Mouse (Mus musculus) cerebellum, adult 2 months (tissue): ENCODE measurements at regions not wholly inside any gene's neighbourhood (a gene's known extent, or its start where the extent isn't known, plus 50 kb on each side); places are given as distances from the start of the nearest gene placed in this dataset.

ENCODE experiments used
- DNase-seq, 2 experiments: peaks; one replicate each; pipeline ENCODE4 v3.0.0; 2021
- H3K27ac ChIP-seq: fragments of 200-500 bp; 2 replicates; pipeline ENCODE4 v1.5.1; 2012; ENCODE audit warnings: low read length, control low read depth, inconsistent platforms; ENCODE audit not compliant: insufficient read depth
- H3K27me3 ChIP-seq: fragments of 200-500 bp; 2 replicates; pipeline ENCODE4 v1.6.1; 2012; ENCODE audit warnings: inconsistent platforms, mild to moderate bottlenecking, low read length, moderate library complexity; ENCODE audit not compliant: control insufficient read depth, insufficient read depth
- H3K4me1 ChIP-seq: fragments of 200-500 bp; 2 replicates; pipeline ENCODE4 v1.6.1; 2011; ENCODE audit warnings: low read length; ENCODE audit not compliant: control insufficient read depth, insufficient read depth
- H3K4me3 ChIP-seq: fragments of 200-500 bp; replicated peaks from 2 replicates; pipeline ENCODE3; 2011; ENCODE audit warnings: mild to moderate bottlenecking, low read depth, low read length, control low read depth; ENCODE audit not compliant: insufficient read depth
- CTCF ChIP-seq: fragments of 200-500 bp; IDR thresholded peaks from 2 replicates; pipeline ENCODE4 v1.5.1; 2011; ENCODE audit warnings: low read depth, mild to moderate bottlenecking, control low read depth, low read length, moderate library complexity, borderline replicate concordance; ENCODE audit not compliant: insufficient read depth
- POLR2A ChIP-seq: fragments of 200-500 bp; IDR thresholded peaks from 2 replicates; pipeline ENCODE4 v1.6.1; 2011; ENCODE audit warnings: low read length, control low read depth, borderline replicate concordance; ENCODE audit not compliant: insufficient read depth
- WGBS: fragments of 180-500 bp; shearing (Covaris S2); methylation state at CpG from one replicate; pipeline ENCODE4 v1.1.7; 2018; 5-methylcytosine and 5-hydroxymethylcytosine counted together

GRCm38 (mm10) chr16:5829071-5829470 lies 56.1 kb upstream of the Rbfox1 start:
- H3K27me3 ChIP-seq = no peaks in the 10 kb centered on the region; the same call in 1 of the 2 replicates
- no peak for TF ChIP-seq POLR2A
- no peak for TF ChIP-seq CTCF
- peak in 1 of 2 experiments; percentile 6 for DNase-seq
- no peak overlapping the region for H3K4me3 ChIP-seq
- WGBS = 19% methylated on average over 9 of the region's 9 CpGs
- H3K4me1 ChIP-seq = no peaks in the 10 kb centered on the region
- no peak overlapping the region for H3K27ac ChIP-seq

- Histone ChIP-seq H3K4me1 (peaks cover 6% of the 10 kb centered on the region; the same call in 1 of the 2 replicates), H3K4me3 (no peak overlapping the region), H3K27me3 (no peaks in the 10 kb centered on the region; the same call in 1 of the 2 replicates), H3K27ac (no peak overlapping the region)
- DNase-seq = peak; percentile 50 to 65
- no peak for TF ChIP-seq POLR2A
- no peak for TF ChIP-seq CTCF
- WGBS = 31% methylated on average over 1 of the region's 1 CpGs
Observed at GRCm38 (mm10) chr16:5823316-5823715, 61.8 kb upstream of the Rbfox1 start.

- no peak for DNase-seq
- 73% methylated on average over 3 of the region's 3 CpGs for WGBS
Observed at GRCm38 (mm10) chr16:5817166-5817565, 68.0 kb upstream of the Rbfox1 start.

GRCm38 (mm10) chr16:5812245-5812820 lies 72.8 kb upstream of the Rbfox1 start:
- H3K4me1 ChIP-seq = peaks cover 16% of the 10 kb centered on the region
- no peak for DNase-seq
- 97% methylated on average over 2 of the region's 2 CpGs for WGBS
- H3K4me3 ChIP-seq = no peak overlapping the region
- H3K27me3 ChIP-seq = no peaks in the 10 kb centered on the region
- H3K27ac ChIP-seq = no peak overlapping the region
- TF ChIP-seq CTCF (no peak), POLR2A (no peak)

More at GRCm38 (mm10) chr16:5817166-5817565, 68.0 kb upstream of the Rbfox1 start:
- TF ChIP-seq POLR2A (no peak), CTCF (no peak)
- no peak overlapping the region for H3K27ac ChIP-seq
- peaks cover 1% of the 10 kb centered on the region; the same call in 1 of the 2 replicates for H3K4me1 ChIP-seq
- no peaks in the 10 kb centered on the region; the same call in 1 of the 2 replicates for H3K27me3 ChIP-seq
- no peak overlapping the region for H3K4me3 ChIP-seq

- no peak for TF ChIP-seq CTCF
- TF ChIP-seq POLR2A = no peak
- no peaks in the 10 kb centered on the region for H3K27me3 ChIP-seq
- no peak overlapping the region for H3K4me3 ChIP-seq
- no peak overlapping the region for H3K27ac ChIP-seq
- peak in 1 of 2 experiments; percentile 39 for DNase-seq
- peaks cover 16% of the 10 kb centered on the region for H3K4me1 ChIP-seq
- 17% methylated on average over 2 of the region's 2 CpGs for WGBS
Observed at GRCm38 (mm10) chr16:5811654-5811992, 73.5 kb upstream of the Rbfox1 start.

- TF ChIP-seq POLR2A = no peak
- TF ChIP-seq CTCF = no peak
- H3K27ac ChIP-seq = no peak overlapping the region
Observed at GRCm38 (mm10) chr16:5810986-5811653, 74.0 kb upstream of the Rbfox1 start.

GRCm38 (mm10) chr16:5798188-5798587 lies 87.0 kb upstream of the Rbfox1 start:
- 6% methylated on average over 7 of the region's 7 CpGs for WGBS
- no peak overlapping the region for H3K4me3 ChIP-seq
- peak; percentile 74 to 92 for DNase-seq
- no peak for TF ChIP-seq CTCF
- TF ChIP-seq POLR2A = no peak
- H3K4me1 ChIP-seq = peaks cover 8% of the 10 kb centered on the region
- no peaks in the 10 kb centered on the region for H3K27me3 ChIP-seq
- H3K27ac ChIP-seq = no peak overlapping the region

More at GRCm38 (mm10) chr16:5810986-5811653, 74.0 kb upstream of the Rbfox1 start:
- Histone ChIP-seq H3K27me3 (no peaks in the 10 kb centered on the region), H3K4me1 (peaks cover 16% of the 10 kb centered on the region), H3K4me3 (no peak overlapping the region)
- peak; percentile 74 to 89 for DNase-seq
- WGBS = 12% methylated on average over 10 of the region's 10 CpGs

GRCm38 (mm10) chr16:5792216-5792615 lies 92.9 kb upstream of the Rbfox1 start:
- peaks cover 3% of the 10 kb centered on the region; the same call in 1 of the 2 replicates for H3K4me1 ChIP-seq
- no peaks in the 10 kb centered on the region for H3K27me3 ChIP-seq
- H3K4me3 ChIP-seq = no peak overlapping the region
- no peak overlapping the region for H3K27ac ChIP-seq
- 78% methylated on average over 1 of the region's 1 CpGs for WGBS
- TF ChIP-seq POLR2A (no peak), CTCF (no peak)
- DNase-seq = no peak
